Mouse (Mus musculus) Patski (cell line): ENCODE results near the gene Wfdc9. TPM values are rescaled to one million over a fixed set of nuclear protein-coding genes. Genes with fewer than 3 reads are reported as not detected.

Experiments used
- ATAC-seq: fragments of 100-300 bp; one replicate; pipeline ENCODE4 v1.8.0; 2021
- CTCF ChIA-PET: fragments of 350-600 bp; sonication (Branson Sonifier 250); formaldehyde crosslinking; loops from one replicate; lab custom pipeline; 2022; ENCODE audit warnings: inconsistent platforms; lab: Charles Lee
- POLR2A ChIA-PET: fragments of 350-600 bp; sonication (Branson Sonifier 250); formaldehyde crosslinking; loops from one replicate; lab custom pipeline; 2022; ENCODE audit warnings: antibody characterized with exemption, inconsistent platforms; lab: Charles Lee
- DNase-seq: peaks from one replicate; pipeline ENCODE4 v3.0.0-alpha.2; 2011; ENCODE audit warnings: low read depth, low spot score
- H3K27me3 ChIP-seq: fragments of 371-371 bp; one replicate; pipeline ENCODE4 v1.5.1; 2021
- CTCF ChIP-seq: fragments of 100-300 bp; IDR thresholded peaks from one replicate; pipeline ENCODE4 v1.5.1; 2021
- in situ Hi-C: fragments of 300-500 bp; cut with MboI; formaldehyde crosslinking; loops from 3 replicates; pipeline ENCODE4 v1.11.1; 2018; ENCODE audit warnings: low pct_unique_long_range_greater_than_20kb, mixed read lengths
- polyA plus RNA-seq: library from polyadenylated mRNA; unstranded; gene quantifications from one replicate; pipeline ENCODE4 v1.2.3, GENCODE M21; 2021

Wfdc9 gene
- not detected for polyA plus RNA-seq

- in situ Hi-C loops = no loop called here
- CTCF ChIA-PET = interaction anchor here (0.6 to 1.2 kb wide), 3 partner anchors 10 to 16 kb away, joined by 3 to 4 read pairs (median 3); no protein-coding TSS in a partner anchor
- no peak for DNase-seq
- peaks cover 10% of the 10 kb centered on the region for H3K27me3 ChIP-seq
- no peak for TF ChIP-seq CTCF
- ATAC-seq = no peak
- POLR2A ChIA-PET = no interaction called here
These were observed at the start of gene Wfdc9 for GRCm38 (mm10) chr2:164656483-164656882. Gene Wfdc9, minus strand, starts transcription at chr2:164656583.

DNA sequence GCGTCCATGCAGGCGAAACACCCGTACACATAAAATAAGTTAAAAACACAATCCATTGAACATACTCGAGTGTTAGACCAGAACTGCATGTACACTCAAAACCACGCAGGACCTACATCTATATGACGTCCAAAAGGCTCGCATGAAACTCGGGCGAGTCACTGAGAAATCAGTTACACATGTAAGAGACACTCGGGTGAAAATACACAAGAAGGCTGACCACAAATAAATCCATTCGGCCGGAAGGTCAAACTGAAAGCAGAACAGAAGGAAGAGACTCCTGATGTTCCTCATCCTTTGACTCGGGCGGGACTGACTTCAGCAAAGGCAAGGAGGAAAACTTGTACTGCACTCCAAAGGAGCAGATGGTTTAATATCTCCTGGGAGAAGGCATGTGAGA, 49.6 kb upstream of the Wfdc9 start:
- in situ Hi-C loops = no loop called here

DNA sequence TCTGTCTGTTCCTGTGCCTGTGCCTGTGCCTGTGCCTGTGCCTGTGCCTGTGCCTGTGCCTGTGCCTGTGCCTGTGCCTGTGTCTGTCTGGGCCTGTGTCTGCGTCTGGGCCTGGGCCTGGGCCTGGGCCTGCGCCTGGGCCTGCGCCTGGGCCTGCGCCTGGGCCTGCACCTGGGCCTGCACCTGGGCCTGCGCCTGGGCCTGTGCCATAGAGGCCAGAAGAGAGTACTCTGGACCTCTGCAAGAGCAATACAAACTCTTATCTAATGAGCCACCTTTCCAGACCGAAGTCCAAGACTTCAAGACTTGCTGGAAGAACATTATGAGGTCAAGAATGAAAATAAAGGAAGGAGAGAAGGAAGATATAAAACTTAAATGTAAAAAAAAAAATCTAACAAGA, 48.9 kb upstream of the Wfdc9 start:
- H3K27me3 ChIP-seq = peaks cover 19% of the 10 kb centered on the region
- POLR2A ChIA-PET = no interaction called here
- no peak for TF ChIP-seq CTCF
- DNase-seq = no peak
- no peak for ATAC-seq
- in situ Hi-C loops = no loop called here
- CTCF ChIA-PET = no interaction called here

More for the DNA sequence above, 49.6 kb upstream of the Wfdc9 start:
- peaks cover 14% of the 10 kb centered on the region for H3K27me3 ChIP-seq
- ATAC-seq = no peak
- TF ChIP-seq CTCF = no peak
- no peak for DNase-seq
- POLR2A ChIA-PET = no interaction called here
- CTCF ChIA-PET = no interaction called here

DNA sequence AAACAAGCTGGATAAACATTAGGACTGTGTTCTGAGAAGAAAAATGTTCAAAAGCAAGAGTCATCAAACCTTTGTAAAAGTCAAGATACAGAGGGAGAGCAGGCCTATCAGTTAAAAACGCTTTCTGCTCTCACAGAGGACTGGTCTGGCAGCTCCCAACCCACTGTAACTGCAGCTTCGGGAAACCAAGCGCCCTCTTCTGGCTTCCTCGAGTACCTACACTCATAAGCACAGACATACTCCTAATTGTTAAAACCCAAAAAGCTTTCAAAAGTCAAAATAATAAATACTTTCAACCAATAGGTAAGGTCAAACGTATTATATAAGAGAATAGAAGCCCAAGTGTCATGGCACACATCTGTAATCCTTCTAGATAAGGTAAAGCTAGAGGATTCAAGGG, 47.9 kb upstream of the Wfdc9 start:
- in situ Hi-C loops = no loop called here
- peaks cover 18% of the 10 kb centered on the region for H3K27me3 ChIP-seq
- CTCF ChIA-PET = no interaction called here
- TF ChIP-seq CTCF = peak; percentile 14
- DNase-seq = no peak
- ATAC-seq = no peak
- POLR2A ChIA-PET = no interaction called here

DNA sequence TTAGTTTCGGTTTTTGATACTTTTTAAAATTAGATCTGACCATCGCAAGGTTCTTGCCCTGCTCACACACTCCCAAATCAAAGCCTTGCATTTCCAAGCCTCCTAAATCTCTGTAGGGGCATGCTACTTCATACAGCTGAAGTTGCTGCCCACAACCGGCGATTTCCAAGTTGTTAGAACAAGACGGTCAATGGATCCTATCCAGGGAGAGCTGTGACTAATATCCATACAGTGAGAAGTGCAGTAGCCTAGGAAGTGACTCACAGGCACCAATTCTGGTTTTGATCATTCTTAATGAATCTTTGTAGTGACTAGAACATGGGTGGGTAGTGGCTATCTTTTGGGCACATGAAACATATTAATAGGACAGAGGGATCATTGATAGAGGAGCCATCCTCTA, 45.4 kb upstream of the Wfdc9 start:
- ATAC-seq (no peak), DNase-seq (no peak)
- no peak for TF ChIP-seq CTCF
- in situ Hi-C loops = no loop called here
- POLR2A ChIA-PET = interaction anchor here (1.0 kb wide), 1 partner anchor 17 kb away, joined by 3 read pairs; no protein-coding TSS in a partner anchor
- CTCF ChIA-PET = interaction anchor here (1.4 to 1.6 kb wide), 2 partner anchors 8 to 17 kb away, joined by 4 read pairs; no protein-coding TSS in a partner anchor
- H3K27me3 ChIP-seq = peaks cover 30% of the 10 kb centered on the region

DNA sequence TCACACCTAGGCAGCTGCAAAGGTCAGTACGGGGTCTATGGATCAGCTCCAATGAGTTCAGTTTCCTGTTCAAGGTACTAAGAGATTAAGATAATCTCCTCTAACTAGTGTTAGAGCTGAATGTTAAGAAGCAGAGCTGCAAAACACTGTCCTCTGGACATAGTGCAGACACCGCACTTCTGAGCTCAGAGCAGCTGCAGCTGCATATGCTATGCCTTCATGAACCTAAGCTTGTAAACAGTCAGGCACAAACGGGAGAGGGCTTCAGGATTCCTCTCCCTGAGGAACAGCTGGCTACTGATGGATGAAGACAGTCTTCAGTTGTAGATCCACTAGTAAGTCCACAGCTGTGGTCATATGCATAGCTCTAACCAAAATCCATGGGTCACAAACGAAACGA, 44.6 kb upstream of the Wfdc9 start:
- peaks cover 30% of the 10 kb centered on the region for H3K27me3 ChIP-seq
- in situ Hi-C loops = no loop called here
- CTCF ChIA-PET = interaction anchor here (0.9 to 1.6 kb wide), 3 partner anchors 9 to 18 kb away, joined by 3 to 4 read pairs (median 4); no protein-coding TSS in a partner anchor
- DNase-seq (no peak), ATAC-seq (no peak)
- POLR2A ChIA-PET = interaction anchor here (1.0 kb wide), 1 partner anchor 18 kb away, joined by 3 read pairs; no protein-coding TSS in a partner anchor
- TF ChIP-seq CTCF = no peak

DNA sequence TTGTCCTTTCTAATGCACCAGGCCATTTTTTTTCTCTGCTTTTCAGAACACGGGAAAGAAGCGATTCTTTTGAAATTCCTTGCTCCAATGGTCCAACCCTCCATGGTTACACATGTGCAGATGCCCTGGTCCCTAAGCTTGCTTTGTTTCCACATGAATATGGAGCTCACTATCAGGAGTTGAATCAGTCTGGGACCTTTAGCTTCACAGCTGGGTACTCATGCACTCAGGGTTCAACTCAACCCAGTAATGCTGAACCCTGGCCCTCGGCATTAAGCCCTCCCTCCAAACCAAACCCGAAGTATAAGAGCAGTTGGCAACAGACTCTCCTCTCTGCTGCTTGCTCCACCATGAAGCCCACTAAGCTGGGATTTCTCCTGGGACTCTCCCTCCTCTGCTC, 41.8 kb upstream of the Wfdc9 start, which contains the start of gene Spint4:
TSS of gene Spint4 (plus strand) at position 301 of the 400 bp plus-strand sequence.
- CTCF ChIA-PET = interaction anchor here (1.0 to 2.1 kb wide), 5 partner anchors 9 to 106 kb away, joined by 3 to 7 read pairs (median 3); no protein-coding TSS in a partner anchor
- POLR2A ChIA-PET = interaction anchor here (0.5 kb wide), 1 partner anchor 27 kb away, joined by 5 read pairs; no protein-coding TSS in a partner anchor
- no peak for ATAC-seq

GRCm38 (mm10) chr2:164684807-164685206, 28.4 kb upstream of the Wfdc9 start, which contains the start of gene Wfdc13:
Gene Wfdc13, plus strand, starts transcription at chr2:164685107.
- ATAC-seq (no peak), DNase-seq (no peak)
- in situ Hi-C loops = loop anchor here (5.0 kb wide), 1 partner anchor 42 kb away; no protein-coding TSS in a partner anchor
- no peaks in the 10 kb centered on the region for H3K27me3 ChIP-seq
- CTCF ChIA-PET = interaction anchor here (1.3 kb wide), 1 partner anchor 93 kb away, joined by 4 read pairs; no protein-coding TSS in a partner anchor
- POLR2A ChIA-PET = no interaction called here
- TF ChIP-seq CTCF = no peak

More for the DNA sequence above, 41.8 kb upstream of the Wfdc9 start, which contains the start of gene Spint4:
- no peak for TF ChIP-seq CTCF
- no peak for DNase-seq
- H3K27me3 ChIP-seq = peaks cover 34% of the 10 kb centered on the region
- in situ Hi-C loops = no loop called here

DNA sequence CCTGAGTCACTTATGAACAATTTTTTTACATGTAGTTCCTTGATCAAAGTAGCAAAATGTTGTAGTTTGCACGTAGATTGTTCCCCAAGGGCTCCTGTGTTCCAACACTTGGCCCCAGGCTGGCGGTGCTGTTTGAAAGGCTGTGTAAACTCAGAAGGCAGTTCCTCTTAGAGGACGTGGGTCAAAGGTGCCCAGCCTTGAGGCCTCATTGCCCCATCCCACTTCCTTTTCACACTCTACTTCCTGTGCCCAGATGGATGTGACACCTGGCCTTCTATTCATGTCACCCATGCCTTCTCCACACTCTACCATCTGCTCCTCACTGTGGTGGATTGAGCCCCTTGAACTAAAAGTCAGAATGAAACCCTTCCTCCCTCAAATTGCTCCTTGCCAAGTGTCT, 23.5 kb upstream of the Wfdc9 start:
- POLR2A ChIA-PET = no interaction called here
- no peak for TF ChIP-seq CTCF
- ATAC-seq (no peak), DNase-seq (no peak)
- CTCF ChIA-PET = no interaction called here
- no peaks in the 10 kb centered on the region for H3K27me3 ChIP-seq
- in situ Hi-C loops = loop anchor here (5.0 kb wide), 1 partner anchor 47 kb away; no protein-coding TSS in a partner anchor

DNA sequence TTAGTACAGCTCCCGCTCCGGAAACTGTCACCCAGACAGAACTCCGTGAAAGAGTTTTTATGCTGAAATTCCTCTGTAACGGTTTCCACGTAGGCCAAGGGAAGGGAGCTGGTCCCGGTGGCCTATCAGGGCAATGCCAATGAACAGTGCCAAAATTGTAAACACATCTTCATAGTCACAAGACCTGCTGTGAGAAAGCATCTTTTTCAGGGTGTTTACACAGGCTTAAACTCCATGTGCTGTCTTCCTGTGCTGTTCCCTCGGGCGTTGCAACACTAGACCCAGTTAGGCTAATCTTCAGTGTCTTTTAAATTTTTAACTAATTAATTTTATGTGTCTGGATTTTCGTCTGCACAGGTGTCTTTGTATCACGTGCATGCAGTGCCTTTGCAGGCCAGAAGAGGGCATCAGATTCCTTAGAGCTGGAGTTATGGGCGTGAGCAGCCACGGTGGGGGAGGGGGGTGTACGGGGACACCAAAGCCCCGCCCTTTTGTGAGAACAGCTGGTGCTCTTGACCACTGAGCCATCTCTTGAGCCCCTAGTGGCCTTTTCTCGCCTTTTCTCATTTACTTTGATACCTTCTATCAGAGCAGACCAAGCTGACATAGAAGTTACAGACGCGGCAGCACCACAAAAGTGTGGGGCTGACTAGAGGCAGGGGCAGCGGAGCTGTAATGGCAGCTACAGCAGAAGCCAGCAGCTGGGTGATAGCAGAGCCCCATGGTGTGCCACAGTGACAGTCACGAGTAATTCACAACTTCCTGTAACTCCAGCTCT, 22.7 kb upstream of the Wfdc9 start:
- POLR2A ChIA-PET = no interaction called here
- peak; percentile 54 for TF ChIP-seq CTCF
- CTCF ChIA-PET = no interaction called here

More for the DNA sequence above, 22.7 kb upstream of the Wfdc9 start:
- ATAC-seq = no peak
- H3K27me3 ChIP-seq = no peaks in the 10 kb centered on the region
- in situ Hi-C loops = no loop called here
- no peak for DNase-seq
